Mouse (Mus musculus): ENCODE measurements at regions not wholly inside any gene's neighbourhood (a gene's known extent, or its start where the extent isn't known, plus 50 kb on each side); places are given as distances from the start of the nearest gene placed in this dataset.

GRCm38 (mm10) chr19:20035223-20035622, 355.5 kb downstream of the Anxa1 start:
- DNase-seq, result no peak

- DNase-seq, result no peak
Measured at GRCm38 (mm10) chr19:20027667-20028282, 363.0 kb downstream of the Anxa1 start.

- no peak for DNase-seq
Measured at GRCm38 (mm10) chr19:20014114-20014513, 376.6 kb downstream of the Anxa1 start.

- DNase-seq, result no peak
Measured at GRCm38 (mm10) chr19:20009801-20010441, 380.8 kb downstream of the Anxa1 start.

- DNase-seq, result no peak
Measured at GRCm38 (mm10) chr19:20005932-20006625, 384.7 kb downstream of the Anxa1 start.

GRCm38 (mm10) chr19:19987255-19987654, 403.5 kb downstream of the Anxa1 start:
- DNase-seq, result no peak

- DNase-seq, result no peak
Measured at GRCm38 (mm10) chr19:19978816-19979215, 411.9 kb downstream of the Anxa1 start.

GRCm38 (mm10) chr19:19977609-19978259, 413.0 kb downstream of the Anxa1 start:
- no peak for DNase-seq

GRCm38 (mm10) chr19:19976776-19977175, 414.0 kb downstream of the Anxa1 start:
- no peak for DNase-seq

GRCm38 (mm10) chr19:19969780-19970512, 420.8 kb downstream of the Anxa1 start:
- DNase-seq, result no peak

- no peak for DNase-seq
Measured at GRCm38 (mm10) chr19:19969335-19969734, 421.4 kb downstream of the Anxa1 start.

- no peak for DNase-seq
Measured at GRCm38 (mm10) chr19:19945247-19945646, 445.5 kb downstream of the Anxa1 start.

- DNase-seq, result no peak
Measured at GRCm38 (mm10) chr19:19942697-19943096, 448.0 kb downstream of the Anxa1 start.

GRCm38 (mm10) chr19:19921109-19921508, 469.6 kb downstream of the Anxa1 start:
- DNase-seq, result no peak

- DNase-seq, result no peak
Measured at GRCm38 (mm10) chr19:19885933-19886710, 504.6 kb downstream of the Anxa1 start.

- no peak for DNase-seq
Measured at GRCm38 (mm10) chr19:19880895-19881294, 509.8 kb downstream of the Anxa1 start.

GRCm38 (mm10) chr19:19848152-19848551, 542.6 kb downstream of the Anxa1 start:
- DNase-seq, result no peak

- no peak for DNase-seq
Measured at GRCm38 (mm10) chr19:19807992-19808391, 582.8 kb downstream of the Anxa1 start.

- no peak for DNase-seq
Measured at GRCm38 (mm10) chr19:19793835-19794234, 596.9 kb downstream of the Anxa1 start.

GRCm38 (mm10) chr19:19783507-19783906, 607.2 kb downstream of the Anxa1 start:
- DNase-seq, result peak; percentile 16 to 21

- no peak for DNase-seq
Measured at GRCm38 (mm10) chr19:19777891-19778290, 612.9 kb downstream of the Anxa1 start.

GRCm38 (mm10) chr19:19770990-19771389, 619.8 kb downstream of the Anxa1 start:
- no peak for DNase-seq

Measured in lung, postnatal 4 days (tissue).